Mouse (Mus musculus) brown adipose tissue, adult 24 weeks (tissue): ENCODE measurements around the gene AW209491. TPM values are rescaled to one million over a fixed set of nuclear protein-coding genes. Genes with fewer than 3 reads are reported as not detected.

ENCODE experiments used
- polyA plus RNA-seq: library from polyadenylated mRNA; stranded (reverse); fragments of >200 nt; gene quantifications from 2 replicates; pipeline ENCODE4 v1.2.4, GENCODE M21; 2012; ENCODE audit not compliant: missing spikeins, insufficient read depth, insufficient read length

The AW209491 gene
- polyA plus RNA-seq, 1 experiment: 17.0 TPM

Other genes starting within 250 kb of the AW209491 start
- not detected in 2 replicates for gene Hecw1, start 106.9 kb upstream of the AW209491 start, polyA plus RNA-seq
- 138 and 184 TPM in 2 replicates for gene Mrpl32, start 17.0 kb upstream of the AW209491 start, polyA plus RNA-seq
- gene Psma2, start 16.9 kb upstream of the AW209491 start, polyA plus RNA-seq: 116 and 128 TPM in 2 replicates